Comparison of ENCODE assay signal across 8 mouse cellular contexts in the genomic region with DNA sequence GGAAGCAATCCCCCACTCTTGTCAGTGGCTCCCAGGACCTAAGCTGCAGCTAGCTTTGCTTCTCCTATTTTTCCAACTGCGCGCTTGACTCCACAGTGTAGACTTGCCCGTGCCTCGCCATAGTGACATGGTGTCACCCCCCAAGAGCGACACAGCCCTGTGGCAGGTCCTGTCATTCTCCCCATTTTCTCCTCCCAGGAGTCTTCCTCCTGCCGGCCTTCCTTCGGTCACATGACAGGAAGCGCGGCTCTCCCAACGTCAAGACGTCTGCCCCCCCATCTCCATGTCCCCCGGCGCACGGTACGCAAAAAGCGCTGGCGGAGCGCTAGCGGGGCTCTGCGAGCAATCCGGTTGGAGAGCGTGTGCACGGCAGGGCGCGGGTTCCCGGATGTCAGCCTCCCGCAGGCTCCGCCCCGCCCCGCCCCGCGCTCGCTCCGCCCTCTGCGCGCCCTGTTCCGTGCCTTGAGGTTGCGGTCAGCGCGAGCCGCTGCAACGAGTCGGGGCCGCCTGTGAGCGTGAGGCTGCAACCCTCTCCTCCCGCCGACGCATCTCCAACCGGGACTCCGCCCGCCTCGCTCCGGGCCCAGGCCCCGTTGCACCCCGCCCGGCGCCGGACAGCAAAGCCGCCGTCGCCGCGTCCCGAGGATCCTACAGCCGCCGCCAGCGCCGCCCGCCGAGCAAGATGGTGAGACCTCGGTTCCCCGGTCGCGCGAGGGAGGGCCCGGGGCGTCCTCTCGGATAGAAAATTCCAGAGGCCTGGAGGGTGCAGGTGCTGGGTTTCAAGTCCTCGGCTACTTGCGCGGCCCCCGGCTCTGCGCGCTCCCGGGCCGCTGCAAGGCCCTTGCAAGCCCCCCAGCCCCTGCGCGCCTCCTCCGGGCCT. TPM values are rescaled to one million over a fixed set of nuclear protein-coding genes. Genes with fewer than 3 reads are reported as not detected.
DNase-seq lines count a peak whose midpoint lies in the region; ATAC-seq and TF ChIP-seq lines count a peak whose summit lies in the region.

A gene (plus strand): TSS at position 406 of the 880 bp plus-strand sequence.

- H3K9ac ChIP-seq in kidney, embryonic 14.5 days (ENCODE audit: low read depth, low read length), result peak within 1 kb of the TSS; percentile 85
- peak within 1 kb of the TSS; percentile 99 for H3K9ac ChIP-seq in limb, embryonic 15.5 days

- H3K27ac ChIP-seq in bone marrow macrophage, adult 2 months (ENCODE audit: insufficient read depth, low read depth, low read length), result peak within 1 kb of the TSS; percentile 80
- H3K27ac ChIP-seq in embryonic fibroblast, embryonic 13.5 days (ENCODE audit: insufficient read depth, low read length), result peak within 1 kb of the TSS; percentile 85
- peak within 1 kb of the TSS; percentile 94 for H3K27ac ChIP-seq in kidney, embryonic 14.5 days (ENCODE audit: low read depth, low read length)
- peak within 1 kb of the TSS; percentile 97 for H3K27ac ChIP-seq in limb, embryonic 15.5 days

- ATAC-seq in kidney, embryonic 14.5 days (ENCODE audit: low FRiP score, low TSS enrichment), result peak; percentile 99
- peak; percentile 97 for ATAC-seq in limb, embryonic 15.5 days (ENCODE audit: insufficient number of reproducible peaks, low FRiP score, low TSS enrichment, low read depth)

- peak within 1 kb of the TSS; percentile 70 for H3K4me2 ChIP-seq in kidney, embryonic 14.5 days (replicated peaks; ENCODE audit: low read depth, low read length)
- H3K4me2 ChIP-seq in limb, embryonic 15.5 days, result peak within 1 kb of the TSS; percentile 67

- H3K27me3 ChIP-seq in kidney, embryonic 14.5 days (ENCODE audit: control insufficient read depth, insufficient read depth, low read length), result no peaks in the 10 kb centered on the region
- no peaks in the 10 kb centered on the region for H3K27me3 ChIP-seq in limb, embryonic 15.5 days

- peaks cover 23% of the 10 kb centered on the region for H3K4me1 ChIP-seq in bone marrow macrophage, adult 2 months (ENCODE audit: control insufficient read depth, insufficient read depth, low read length)
- H3K4me1 ChIP-seq in embryonic fibroblast, embryonic 13.5 days (ENCODE audit: control insufficient read depth, insufficient read depth, low read length), result peaks cover 2% of the 10 kb centered on the region
- peaks cover 15% of the 10 kb centered on the region; the same call in 1 of the 2 replicates for H3K4me1 ChIP-seq in kidney, embryonic 14.5 days (ENCODE audit: control insufficient read depth, insufficient read depth, low read length)
- H3K4me1 ChIP-seq in limb, embryonic 15.5 days, result peaks cover 15% of the 10 kb centered on the region

- no peak; the same call in 1 of the 2 replicates for TF ChIP-seq POLR2A in bone marrow macrophage, adult 2 months (IDR thresholded peaks at IDR 0.05; ENCODE audit: borderline replicate concordance, low read depth, low read length)
- TF ChIP-seq POLR2A in embryonic fibroblast, embryonic 13.5 days (IDR thresholded peaks at IDR 0.05; ENCODE audit: low read depth, low read length), result peak; percentile 88

- no peaks in the 10 kb centered on the region for H3K9me3 ChIP-seq in kidney, embryonic 14.5 days (ENCODE audit: control insufficient read depth, low read length)
- H3K9me3 ChIP-seq in limb, embryonic 15.5 days, result no peaks in the 10 kb centered on the region

- under 1% methylated on average over 75 of the region's 89 CpGs for WGBS in kidney, embryonic 14.5 days
- under 1% methylated on average over 89 of the region's 89 CpGs for WGBS in limb, embryonic 15.5 days

- H3K4me3 ChIP-seq in bone marrow macrophage, adult 2 months (ENCODE audit: insufficient read depth, low read length), result peak within 1 kb of the TSS; percentile 86
- peak within 1 kb of the TSS; percentile 91 for H3K4me3 ChIP-seq in embryonic fibroblast, embryonic 13.5 days (ENCODE audit: insufficient read depth, low read length)
- peak within 1 kb of the TSS; percentile 65 for H3K4me3 ChIP-seq in kidney, embryonic 14.5 days (ENCODE audit: low read length)
- peak within 1 kb of the TSS; percentile 95 for H3K4me3 ChIP-seq in limb, embryonic 15.5 days

- DNase-seq in A20 (ENCODE audit: low read depth, low spot score), result peak; percentile 96
- DNase-seq in heart, adult 9 months (ENCODE audit: low spot score in 2 of 2), result peak; percentile 94 to 96
- peak; percentile 84 to 92 for DNase-seq in monocyte, adult 2 months (ENCODE audit: low read depth in 1 of 2, low spot score in 2 of 2)
- DNase-seq in spleen, postnatal 36 days (ENCODE audit: low spot score in 2 of 2), result peak; percentile 96

- no peaks in the 10 kb centered on the region for H3K36me3 ChIP-seq in kidney, embryonic 14.5 days (ENCODE audit: control insufficient read depth, insufficient read depth, low read length)
- no peaks in the 10 kb centered on the region for H3K36me3 ChIP-seq in limb, embryonic 15.5 days

- TF ChIP-seq CTCF in bone marrow macrophage, adult 2 months (IDR thresholded peaks at IDR 0.05; ENCODE audit: low read depth, low read length), result no peak
- no peak for TF ChIP-seq CTCF in embryonic fibroblast, embryonic 13.5 days (IDR thresholded peaks at IDR 0.05; ENCODE audit: borderline replicate concordance, insufficient read depth, low read length)

RNA-seq across cellular contexts. Expression of the gene that starts here (rescaled TPM):
- 69.7 and 76.6 TPM in 2 replicates for polyA plus RNA-seq in bone marrow macrophage, adult 2 months (2012; ENCODE audit: insufficient read depth, insufficient read length, missing spikeins)
- polyA plus RNA-seq in embryonic fibroblast, embryonic 13.5 days (2011; ENCODE audit: insufficient read length, low read depth, missing spikeins), result 135 and 153 TPM in 2 replicates
- 61.8 and 89.3 TPM in 2 replicates for polyA plus RNA-seq in kidney, embryonic 14.5 days (2014; fragmentation: Nextera tagmentation; extraction: Ambion mirVana)
- 98.8 and 100 TPM in 2 replicates for polyA plus RNA-seq in limb, embryonic 15.5 days (2015; fragmentation: Nextera tagmentation; extraction: Ambion mirVana)

Comparison
In these comparisons a context has a peak if more than half of its experiments do, and no peak if none do; other contexts are left out.
1. Peak in every context shown above with its lines: DNase-seq, ATAC-seq, H3K4me3 ChIP-seq and H3K27ac ChIP-seq.